Mouse (Mus musculus) central nervous system, embryonic 14 days (tissue): ENCODE results near the gene Ccdc82. TPM values are rescaled to one million over a fixed set of nuclear protein-coding genes. Genes with fewer than 3 reads are reported as not detected.

Experiments
- polyA plus RNA-seq: library from polyadenylated mRNA; depleted of rRNA; stranded (reverse); fragments of >200 nt; gene quantifications from 2 replicates; pipeline ENCODE4 v1.2.3, GENCODE M21; 2012; rRNA removed

Ccdc82 gene
- 22.2 and 23.3 TPM in 2 replicates for polyA plus RNA-seq

DNA sequence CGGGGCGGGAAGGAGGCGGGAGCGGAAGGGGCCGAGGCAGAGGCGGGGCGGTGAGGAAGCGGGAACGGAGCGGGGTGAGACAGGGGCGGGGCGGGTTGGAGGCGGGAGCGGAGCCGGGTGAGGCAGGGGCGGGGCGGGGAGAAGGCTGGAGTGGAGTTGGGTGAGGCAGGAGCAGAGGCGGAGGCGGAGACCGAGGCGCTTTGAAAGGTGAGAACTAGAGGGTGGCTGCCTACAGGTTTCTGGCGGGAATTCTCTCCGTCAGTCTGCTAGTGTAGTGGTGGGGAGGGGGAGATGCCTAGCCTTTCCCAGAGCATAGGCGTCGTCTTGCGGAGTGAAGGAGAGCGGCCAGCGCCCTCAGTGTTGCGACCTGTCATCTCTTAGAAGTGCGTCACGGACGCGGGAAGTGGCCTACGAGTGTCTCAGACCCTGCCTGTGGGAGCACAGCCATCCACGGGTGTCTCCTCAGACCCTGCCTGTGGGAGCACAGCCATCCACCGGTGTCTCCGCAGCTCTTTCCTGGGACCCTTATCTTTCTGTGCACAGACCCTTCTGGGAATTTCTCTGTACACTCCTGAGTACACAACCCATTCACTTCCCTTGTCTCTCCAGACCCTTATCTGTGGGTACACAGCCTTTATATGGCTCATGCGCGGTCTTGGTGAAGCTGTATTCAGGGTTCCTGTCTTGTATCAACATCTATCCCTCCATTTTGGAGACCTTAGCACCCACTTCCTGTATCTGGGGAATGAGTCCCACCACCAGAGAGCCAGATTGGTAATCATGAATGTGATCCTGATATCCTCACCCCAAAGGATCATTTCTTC lies at the start of gene Ccdc82:
Gene Ccdc82 (plus strand): TSS at position 141 of the 824 bp plus-strand sequence.

DNA sequence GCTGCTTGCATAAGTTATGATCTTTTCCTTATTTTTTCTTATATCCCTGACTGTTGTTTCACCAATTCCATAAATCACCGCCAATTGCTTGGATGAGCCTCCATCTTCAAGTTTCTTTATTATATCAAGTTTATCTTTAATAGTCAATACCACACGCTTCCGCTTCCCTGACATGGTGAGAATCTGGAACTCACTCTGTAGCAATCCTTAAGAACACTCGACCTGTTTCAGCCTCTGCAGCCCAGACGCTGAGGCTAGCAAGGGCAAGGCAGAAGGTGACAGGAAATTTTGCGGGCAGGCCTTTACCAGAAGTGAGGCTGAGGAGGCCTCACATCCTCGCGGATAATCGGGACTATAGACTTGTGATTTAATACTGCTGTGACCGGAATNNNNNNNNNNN lies 1.3 kb upstream of the Ccdc82 start, which contains the start of gene Jrkl:
Gene Jrkl (minus strand): TSS at position 349 of the 400 bp plus-strand sequence.

DNA sequence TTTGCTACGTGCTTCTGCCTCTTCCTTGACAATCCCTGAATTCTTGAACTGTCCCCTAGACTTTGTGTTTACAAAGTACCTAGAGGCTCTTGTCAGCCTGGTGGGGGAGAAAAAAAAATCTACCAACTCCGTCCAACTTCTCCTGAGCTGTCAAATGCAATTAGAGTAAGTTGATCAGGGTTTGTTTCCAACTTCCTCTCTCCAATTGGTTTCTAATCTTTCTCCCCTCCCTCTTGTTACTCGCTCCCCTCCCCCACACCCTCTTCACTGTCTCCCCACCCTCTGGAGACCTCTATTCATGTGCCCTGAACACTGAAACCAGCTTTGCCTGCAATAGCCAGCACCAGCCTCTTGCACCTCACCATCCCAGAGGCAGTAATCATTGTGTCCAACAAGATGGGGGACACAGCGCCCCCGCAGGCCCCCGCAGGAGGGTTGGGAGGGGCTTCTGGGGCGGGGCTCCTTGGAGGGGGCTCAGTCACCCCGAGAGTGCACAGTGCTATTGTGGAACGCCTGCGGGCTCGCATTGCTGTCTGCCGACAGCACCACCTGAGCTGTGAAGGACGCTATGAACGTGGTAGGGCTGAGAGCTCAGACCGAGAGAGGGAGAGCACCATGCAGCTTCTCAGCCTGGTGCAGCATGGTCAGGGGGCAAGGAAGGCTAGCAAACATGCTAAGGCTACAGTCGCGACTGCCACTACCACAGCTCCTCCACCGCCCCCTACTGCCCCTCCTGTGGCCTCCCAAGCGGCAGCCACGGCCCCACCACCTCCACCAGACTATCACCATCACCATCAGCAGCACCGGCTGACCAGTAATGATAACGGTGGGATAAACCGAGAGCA lies 51.1 kb downstream of the Ccdc82 start, which contains the start of gene Maml2:
Gene Maml2 (plus strand): TSS at position 290 of the 845 bp plus-strand sequence.

Other genes starting within 250 kb of the Ccdc82 start
- 6.8 and 7.0 TPM in 2 replicates for gene Jrkl, start 1.1 kb upstream of the Ccdc82 start, polyA plus RNA-seq
- 7.0 and 8.7 TPM in 2 replicates for gene Maml2, start 51.0 kb downstream of the Ccdc82 start, polyA plus RNA-seq
- not detected in 2 replicates for gene Gm17571, start 199.8 kb downstream of the Ccdc82 start, polyA plus RNA-seq